Mouse (Mus musculus): ENCODE data around the gene Amz2. TPM values are rescaled to one million over a fixed set of nuclear protein-coding genes. Genes with fewer than 3 reads are reported as not detected.
A peak's percentile ranks its signal among the peaks of the same experiment; 100 is the strongest.

Amz2 gene
- polyA plus RNA-seq, 1 experiment from 2014 or later: 37.6 TPM

DNA sequence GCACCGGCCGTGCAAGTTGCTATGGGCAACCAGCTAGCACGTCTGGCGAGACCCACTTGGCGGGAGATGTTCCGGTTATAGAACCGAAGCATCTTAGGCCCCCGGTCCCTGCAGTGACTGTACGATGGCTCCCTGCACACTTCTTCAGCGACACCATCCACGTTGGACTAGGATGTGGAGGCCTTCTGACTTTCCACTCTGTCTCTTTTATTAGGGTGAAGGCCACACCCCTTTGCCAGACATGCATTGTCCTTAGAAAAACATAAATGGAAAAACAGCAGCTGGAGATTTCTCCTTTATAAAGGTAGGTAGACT lies 483 bp downstream of the Amz2 start:
- WGBS (ENCODE audit: insufficient replicate concordance): 0% methylated on average over 11 of the region's 11 CpGs
- peak overlapping the region; percentile 81 for H3K9ac ChIP-seq (ENCODE audit: low read depth, low read length)
- no peaks in the 10 kb centered on the region for H3K27me3 ChIP-seq (ENCODE audit: control insufficient read depth, insufficient read depth, low read length)
- peak overlapping the region; percentile 55 for H3K4me3 ChIP-seq (ENCODE audit: low read depth, low read length)
- H3K4me2 ChIP-seq: peak overlapping the region; percentile 64
- H3K27ac ChIP-seq (ENCODE audit: low read depth, low read length): peak overlapping the region; percentile 89
- H3K9me3 ChIP-seq (replicated peaks; ENCODE audit: control insufficient read depth, low read length): no peaks in the 10 kb centered on the region
- ATAC-seq (replicated peaks; ENCODE audit: insufficient number of reproducible peaks, low FRiP score, low TSS enrichment): peak; percentile 23; the same call in 1 of the 2 replicates
- H3K4me1 ChIP-seq (ENCODE audit: control insufficient read depth, insufficient read depth, low read length): no peaks in the 10 kb centered on the region
- H3K36me3 ChIP-seq (ENCODE audit: control insufficient read depth, insufficient read depth, low read length): peaks cover 15% of the 10 kb centered on the region

DNA sequence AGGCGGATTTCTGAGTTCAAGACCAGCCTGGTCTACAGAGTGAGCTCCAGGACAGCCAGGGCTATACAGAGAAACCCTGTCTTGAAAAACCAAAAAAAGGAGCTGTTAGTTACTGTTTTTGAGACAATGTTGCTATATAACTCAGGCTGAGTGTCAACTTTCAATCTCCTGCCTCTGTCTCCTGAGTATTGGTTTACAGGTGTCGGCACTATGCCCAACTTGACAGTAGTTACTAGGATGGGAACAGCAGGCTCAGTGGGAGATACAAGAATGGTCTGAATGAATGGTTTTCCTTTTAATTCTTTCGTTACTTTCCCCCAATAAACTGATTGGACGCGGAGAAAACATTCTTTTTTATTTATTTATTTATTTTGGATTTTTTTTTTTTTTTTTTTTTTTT lies 1.6 kb downstream of the Amz2 start:
- H3K9ac ChIP-seq (ENCODE audit: low read depth, low read length): no peak overlapping the region
- 90% methylated on average over 5 of the region's 5 CpGs for WGBS (ENCODE audit: insufficient replicate concordance)
- peaks cover 15% of the 10 kb centered on the region for H3K36me3 ChIP-seq (ENCODE audit: control insufficient read depth, insufficient read depth, low read length)
- ATAC-seq (replicated peaks; ENCODE audit: insufficient number of reproducible peaks, low FRiP score, low TSS enrichment): no peak
- no peak overlapping the region for H3K4me3 ChIP-seq (ENCODE audit: low read depth, low read length)
- no peaks in the 10 kb centered on the region for H3K9me3 ChIP-seq (replicated peaks; ENCODE audit: control insufficient read depth, low read length)
- H3K27me3 ChIP-seq (ENCODE audit: control insufficient read depth, insufficient read depth, low read length): no peaks in the 10 kb centered on the region
- no peak overlapping the region for H3K4me2 ChIP-seq
- H3K4me1 ChIP-seq (ENCODE audit: control insufficient read depth, insufficient read depth, low read length): no peaks in the 10 kb centered on the region
- no peak overlapping the region for H3K27ac ChIP-seq (ENCODE audit: low read depth, low read length)

DNA sequence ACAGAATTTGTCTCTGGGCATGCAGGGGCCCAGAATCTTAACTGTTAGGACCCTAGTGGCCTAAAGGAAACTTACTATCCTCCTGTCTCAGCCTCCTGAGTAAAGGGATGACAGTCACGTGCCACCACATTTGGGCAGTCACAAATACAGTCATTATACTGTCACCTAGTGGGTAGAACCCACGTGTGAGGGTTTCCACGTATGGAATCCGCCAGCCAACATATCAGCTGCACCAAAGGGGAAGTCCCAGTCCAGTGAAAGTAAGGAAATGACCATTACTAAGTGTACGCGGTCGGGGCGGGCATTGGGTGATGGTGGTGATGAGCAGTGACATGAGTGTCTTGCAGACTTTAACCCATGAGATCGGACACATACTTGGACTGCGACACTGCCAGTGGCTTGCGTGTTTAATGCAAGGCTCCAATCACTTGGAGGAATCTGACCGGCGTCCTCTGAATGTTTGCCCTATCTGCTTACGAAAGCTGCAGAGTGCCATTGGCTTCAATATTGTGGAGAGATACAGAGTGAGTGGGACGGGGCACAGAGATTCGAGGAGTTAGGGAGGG lies 8.6 kb downstream of the Amz2 start:
- ATAC-seq (replicated peaks; ENCODE audit: insufficient number of reproducible peaks, low FRiP score, low TSS enrichment): no peak
- Histone ChIP-seq H3K27ac (ENCODE audit: low read depth, low read length) (no peak overlapping the region), H3K9ac (ENCODE audit: low read depth, low read length) (no peak overlapping the region), H3K4me2 (no peak overlapping the region), H3K9me3 (replicated peaks; ENCODE audit: control insufficient read depth, low read length) (no peaks in the 10 kb centered on the region), H3K4me1 (ENCODE audit: control insufficient read depth, insufficient read depth, low read length) (no peaks in the 10 kb centered on the region), H3K4me3 (ENCODE audit: low read depth, low read length) (no peak overlapping the region), H3K27me3 (ENCODE audit: control insufficient read depth, insufficient read depth, low read length) (no peaks in the 10 kb centered on the region), H3K36me3 (ENCODE audit: control insufficient read depth, insufficient read depth, low read length) (peaks cover 26% of the 10 kb centered on the region; the same call in 1 of the 2 replicates)
- 87% methylated on average over 16 of the region's 16 CpGs for WGBS (ENCODE audit: insufficient replicate concordance)

DNA sequence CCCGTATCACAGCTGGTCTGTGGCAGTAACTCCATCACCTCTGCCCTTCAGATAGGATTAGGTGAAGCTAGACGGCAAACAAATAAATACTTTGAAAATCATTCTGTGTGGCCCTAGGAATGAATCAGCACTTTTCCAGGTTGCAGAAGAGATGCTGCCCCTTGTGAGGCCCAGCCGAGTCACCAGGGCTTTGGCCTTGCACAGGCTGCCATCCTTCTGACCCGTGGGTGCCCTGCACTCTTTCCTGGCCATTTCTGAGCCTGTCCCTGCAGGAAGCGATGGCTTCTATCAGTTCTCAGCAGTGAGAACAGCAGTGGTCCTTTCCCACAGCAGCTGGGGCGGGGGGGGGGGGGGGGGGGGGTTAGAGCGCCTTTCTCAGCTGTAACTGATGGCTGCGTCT lies 11.1 kb downstream of the Amz2 start:
- H3K4me1 ChIP-seq (ENCODE audit: control insufficient read depth, insufficient read depth, low read length): no peaks in the 10 kb centered on the region; the same call in 1 of the 2 replicates
- no peak overlapping the region for H3K27ac ChIP-seq (ENCODE audit: low read depth, low read length)
- 53% methylated on average over 8 of the region's 8 CpGs for WGBS (ENCODE audit: insufficient replicate concordance)
- no peaks in the 10 kb centered on the region for H3K9me3 ChIP-seq (replicated peaks; ENCODE audit: control insufficient read depth, low read length)
- no peak overlapping the region for H3K4me3 ChIP-seq (ENCODE audit: low read depth, low read length)
- no peak overlapping the region for H3K4me2 ChIP-seq
- ATAC-seq (replicated peaks; ENCODE audit: insufficient number of reproducible peaks, low FRiP score, low TSS enrichment): no peak
- H3K36me3 ChIP-seq (ENCODE audit: control insufficient read depth, insufficient read depth, low read length): peaks cover 15% of the 10 kb centered on the region; the same call in 1 of the 2 replicates
- H3K9ac ChIP-seq (ENCODE audit: low read depth, low read length): no peak overlapping the region
- H3K27me3 ChIP-seq (ENCODE audit: control insufficient read depth, insufficient read depth, low read length): no peaks in the 10 kb centered on the region

DNA sequence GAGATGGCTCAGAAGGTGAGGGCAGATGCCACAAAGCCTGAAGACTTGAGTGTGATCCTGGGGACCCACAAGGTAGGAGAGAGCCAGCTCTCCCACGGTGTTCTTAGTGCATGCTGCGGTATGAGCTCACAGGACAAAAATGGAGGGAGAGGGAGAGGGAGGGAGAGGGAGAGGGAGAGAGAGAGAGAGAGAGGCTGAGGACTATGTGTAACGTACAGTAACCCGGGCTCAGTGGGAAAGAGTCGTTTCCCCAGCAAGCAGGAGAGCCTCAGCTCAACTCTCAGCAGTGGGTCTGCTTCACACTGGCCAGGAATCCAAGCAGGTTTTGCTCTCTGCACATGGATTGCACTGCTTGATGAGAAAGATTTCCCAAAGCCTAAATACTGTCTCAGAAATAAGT lies 13.5 kb downstream of the Amz2 start:
- WGBS (ENCODE audit: insufficient replicate concordance): 18% methylated on average over 5 of the region's 5 CpGs
- Histone ChIP-seq H3K4me1 (ENCODE audit: control insufficient read depth, insufficient read depth, low read length) (no peaks in the 10 kb centered on the region; the same call in 1 of the 2 replicates), H3K4me2 (peak overlapping the region; percentile 93), H3K9me3 (replicated peaks; ENCODE audit: control insufficient read depth, low read length) (no peaks in the 10 kb centered on the region), H3K27me3 (ENCODE audit: control insufficient read depth, insufficient read depth, low read length) (no peaks in the 10 kb centered on the region), H3K36me3 (ENCODE audit: control insufficient read depth, insufficient read depth, low read length) (peaks cover 10% of the 10 kb centered on the region; the same call in 1 of the 2 replicates), H3K4me3 (ENCODE audit: low read depth, low read length) (no peak overlapping the region; the same call in 1 of the 2 replicates), H3K9ac (ENCODE audit: low read depth, low read length) (peak overlapping the region; percentile 78; the same call in 1 of the 2 replicates), H3K27ac (ENCODE audit: low read depth, low read length) (no peak overlapping the region)
- ATAC-seq (replicated peaks; ENCODE audit: insufficient number of reproducible peaks, low FRiP score, low TSS enrichment): no peak

DNA sequence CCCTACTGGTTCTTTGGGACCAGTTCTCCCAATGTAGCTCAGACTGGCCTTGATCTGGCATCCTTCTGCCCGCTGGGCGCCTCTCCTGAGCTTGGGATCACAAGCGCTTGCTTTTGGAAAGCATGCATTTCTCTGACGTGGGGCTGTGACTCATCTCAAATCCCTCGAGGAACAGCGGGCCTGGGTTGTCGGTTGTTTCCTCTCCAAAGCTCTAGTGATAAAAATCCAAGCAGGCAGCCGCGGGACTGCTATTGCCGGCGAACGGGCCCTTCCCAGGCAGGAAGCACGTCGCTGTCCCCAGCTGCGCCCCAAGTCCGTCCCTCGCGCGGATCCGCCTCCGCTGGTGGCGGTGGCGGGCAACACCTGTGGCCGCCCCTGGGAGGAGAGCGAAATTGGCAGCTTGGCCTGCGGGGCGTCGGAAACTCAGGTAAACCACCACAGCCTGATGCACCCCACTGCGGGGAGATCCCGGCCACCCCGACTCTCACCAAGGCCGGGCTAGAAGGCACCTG lies 14.1 kb downstream of the Amz2 start:
- 0 out of 2 replicates have a peak, but pooled peaks have one; percentile 40 for ATAC-seq (replicated peaks; ENCODE audit: insufficient number of reproducible peaks, low FRiP score, low TSS enrichment)
- Histone ChIP-seq H3K9ac (ENCODE audit: low read depth, low read length) (peak overlapping the region; percentile 78), H3K36me3 (ENCODE audit: control insufficient read depth, insufficient read depth, low read length) (peaks cover 7% of the 10 kb centered on the region; the same call in 1 of the 2 replicates), H3K27ac (ENCODE audit: low read depth, low read length) (no peak overlapping the region), H3K27me3 (ENCODE audit: control insufficient read depth, insufficient read depth, low read length) (no peaks in the 10 kb centered on the region), H3K4me2 (peak overlapping the region; percentile 93), H3K4me1 (ENCODE audit: control insufficient read depth, insufficient read depth, low read length) (peaks cover 1% of the 10 kb centered on the region), H3K9me3 (replicated peaks; ENCODE audit: control insufficient read depth, low read length) (no peaks in the 10 kb centered on the region), H3K4me3 (ENCODE audit: low read depth, low read length) (peak overlapping the region; percentile 62)
- WGBS (ENCODE audit: insufficient replicate concordance): under 1% methylated on average over 32 of the region's 32 CpGs

DNA sequence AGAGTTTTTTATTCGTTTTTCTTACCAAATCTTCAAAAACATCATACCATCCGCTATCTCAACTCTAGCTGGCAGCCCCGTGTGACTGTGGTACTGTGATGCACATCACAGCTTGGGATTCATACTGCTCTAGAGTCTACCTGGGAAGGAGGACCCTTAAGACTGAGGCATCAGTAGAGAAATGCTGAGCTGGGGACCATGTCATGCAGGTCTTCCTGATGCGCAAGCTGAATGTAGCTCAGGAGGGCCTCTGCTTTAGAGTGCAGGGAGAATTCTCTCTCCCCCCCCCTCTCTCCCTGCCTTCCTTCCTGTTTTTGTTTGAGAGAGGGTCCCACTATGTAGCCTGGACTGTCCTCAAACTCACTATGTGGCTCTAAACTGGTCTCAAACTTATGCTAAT lies 14.9 kb downstream of the Amz2 start:
- Histone ChIP-seq H3K27me3 (ENCODE audit: control insufficient read depth, insufficient read depth, low read length) (no peaks in the 10 kb centered on the region), H3K4me1 (ENCODE audit: control insufficient read depth, insufficient read depth, low read length) (peaks cover 8% of the 10 kb centered on the region), H3K4me2 (peak overlapping the region; percentile 93), H3K36me3 (ENCODE audit: control insufficient read depth, insufficient read depth, low read length) (0 out of 2 replicates have a peak, but pooled peaks cover 1% of the 10 kb centered on the region), H3K9me3 (replicated peaks; ENCODE audit: control insufficient read depth, low read length) (no peaks in the 10 kb centered on the region), H3K27ac (ENCODE audit: low read depth, low read length) (no peak overlapping the region), H3K9ac (ENCODE audit: low read depth, low read length) (peak overlapping the region; percentile 78; the same call in 1 of the 2 replicates), H3K4me3 (ENCODE audit: low read depth, low read length) (peak overlapping the region; percentile 62)
- WGBS (ENCODE audit: insufficient replicate concordance): 52% methylated on average over 4 of the region's 4 CpGs
- ATAC-seq (replicated peaks; ENCODE audit: insufficient number of reproducible peaks, low FRiP score, low TSS enrichment): no peak

DNA sequence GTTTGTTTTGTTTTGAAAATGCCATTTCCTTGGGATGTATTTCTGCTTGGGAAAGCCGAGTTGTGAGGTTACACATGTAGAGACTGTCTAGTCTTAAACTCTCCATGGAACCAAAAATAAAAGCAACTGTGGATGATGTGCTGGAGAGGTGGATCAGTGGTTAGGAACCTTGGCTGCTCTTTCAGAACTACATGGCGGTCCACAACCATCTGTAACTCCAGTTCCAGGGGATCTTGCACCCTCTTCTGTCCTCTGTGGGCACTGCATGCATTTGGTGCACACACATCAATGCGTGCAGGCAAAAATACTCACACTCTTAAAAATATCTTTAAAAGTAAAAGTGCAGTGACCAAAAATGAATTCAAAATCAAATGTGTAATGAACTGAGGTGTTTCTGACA lies 15.4 kb downstream of the Amz2 start:
- Histone ChIP-seq H3K27ac (ENCODE audit: low read depth, low read length) (no peak overlapping the region), H3K4me2 (no peak overlapping the region), H3K9ac (ENCODE audit: low read depth, low read length) (no peak overlapping the region), H3K4me3 (ENCODE audit: low read depth, low read length) (no peak overlapping the region), H3K4me1 (ENCODE audit: control insufficient read depth, insufficient read depth, low read length) (peaks cover 8% of the 10 kb centered on the region), H3K36me3 (ENCODE audit: control insufficient read depth, insufficient read depth, low read length) (no peaks in the 10 kb centered on the region), H3K27me3 (ENCODE audit: control insufficient read depth, insufficient read depth, low read length) (no peaks in the 10 kb centered on the region), H3K9me3 (replicated peaks; ENCODE audit: control insufficient read depth, low read length) (no peaks in the 10 kb centered on the region)
- 60% methylated on average over 3 of the region's 3 CpGs for WGBS (ENCODE audit: insufficient replicate concordance)
- ATAC-seq (replicated peaks; ENCODE audit: insufficient number of reproducible peaks, low FRiP score, low TSS enrichment): no peak

DNA sequence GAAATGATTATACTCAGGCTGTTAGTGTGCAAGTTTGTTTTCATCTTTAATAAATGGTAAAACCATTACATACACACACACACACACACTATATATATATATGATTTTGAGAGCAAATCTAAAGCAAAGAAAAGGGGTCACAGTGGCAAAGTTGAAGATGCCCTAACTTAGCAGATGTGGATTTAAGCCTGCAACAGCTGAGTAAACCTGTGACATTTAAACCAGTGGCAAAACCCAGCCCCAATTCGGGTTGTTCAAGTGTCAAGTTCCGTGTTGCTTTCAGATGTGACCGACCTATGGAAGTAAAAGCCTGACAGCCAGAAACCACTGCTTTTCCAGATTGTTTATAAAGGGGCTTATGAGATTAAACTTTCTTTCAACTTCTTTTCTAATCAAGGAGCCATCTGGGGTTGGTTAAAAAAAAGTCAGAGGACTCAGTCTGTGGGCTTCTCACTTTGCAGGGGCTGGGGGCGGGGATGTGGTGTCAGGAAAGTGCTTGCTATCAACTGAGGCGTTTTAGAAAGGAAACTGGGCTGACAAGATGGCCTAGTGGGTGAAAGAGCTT lies 16.5 kb downstream of the Amz2 start:
- H3K4me1 ChIP-seq (ENCODE audit: control insufficient read depth, insufficient read depth, low read length): peaks cover 8% of the 10 kb centered on the region
- H3K4me3 ChIP-seq (ENCODE audit: low read depth, low read length): no peak overlapping the region
- no peak overlapping the region for H3K9ac ChIP-seq (ENCODE audit: low read depth, low read length)
- no peak overlapping the region for H3K27ac ChIP-seq (ENCODE audit: low read depth, low read length)
- H3K27me3 ChIP-seq (ENCODE audit: control insufficient read depth, insufficient read depth, low read length): no peaks in the 10 kb centered on the region
- no peak overlapping the region for H3K4me2 ChIP-seq
- H3K9me3 ChIP-seq (replicated peaks; ENCODE audit: control insufficient read depth, low read length): no peaks in the 10 kb centered on the region
- H3K36me3 ChIP-seq (ENCODE audit: control insufficient read depth, insufficient read depth, low read length): no peaks in the 10 kb centered on the region
- WGBS (ENCODE audit: insufficient replicate concordance): 38% methylated on average over 5 of the region's 5 CpGs
- ATAC-seq (replicated peaks; ENCODE audit: insufficient number of reproducible peaks, low FRiP score, low TSS enrichment): no peak
